Mouse (Mus musculus): ENCODE measurements at regions not wholly inside any gene's neighbourhood (a gene's known extent, or its start where the extent isn't known, plus 50 kb on each side); places are given as distances from the start of the nearest gene placed in this dataset.

- H3K36me3 ChIP-seq (ENCODE audit: insufficient read depth, low read length): no peaks in the 10 kb centered on the region
- H3K27me3 ChIP-seq (ENCODE audit: insufficient read depth, low read length): no peaks in the 10 kb centered on the region
- DNase-seq (ENCODE audit: low spot score): no peak
- H3K4me3 ChIP-seq (replicated peaks; ENCODE audit: low read depth, low read length): no peak overlapping the region
- WGBS: 36% methylated on average over 7 of the region's 7 CpGs
- no peak for ATAC-seq (replicated peaks; ENCODE audit: low FRiP score, low read depth)
- no peak overlapping the region for H3K27ac ChIP-seq
- TF ChIP-seq CTCF (IDR thresholded peaks at IDR 0.05; ENCODE audit: low read depth): no peak
- H3K9ac ChIP-seq (ENCODE audit: low read depth, low read length): no peak overlapping the region
- no peak overlapping the region for H3K4me2 ChIP-seq (ENCODE audit: low read length)
- no peaks in the 10 kb centered on the region for H3K4me1 ChIP-seq (replicated peaks; ENCODE audit: insufficient read depth, low read length)
- H3K9me3 ChIP-seq (replicated peaks; ENCODE audit: low read length): no peaks in the 10 kb centered on the region
Observed at GRCm38 (mm10) chr11:71871297-71871696, 121.6 kb downstream of the Wscd1 start.

- TF ChIP-seq CTCF (IDR thresholded peaks at IDR 0.05; ENCODE audit: low read depth): no peak
- DNase-seq (ENCODE audit: low spot score) (no peak), ATAC-seq (replicated peaks; ENCODE audit: low FRiP score, low read depth) (no peak)
- no peaks in the 10 kb centered on the region for H3K27me3 ChIP-seq (ENCODE audit: insufficient read depth, low read length)
- no peak overlapping the region for H3K4me2 ChIP-seq (ENCODE audit: low read length)
- no peak overlapping the region for H3K9ac ChIP-seq (ENCODE audit: low read depth, low read length)
- no peak overlapping the region for H3K4me3 ChIP-seq (replicated peaks; ENCODE audit: low read depth, low read length)
- no peak overlapping the region for H3K27ac ChIP-seq
- H3K4me1 ChIP-seq (replicated peaks; ENCODE audit: insufficient read depth, low read length): no peaks in the 10 kb centered on the region
- H3K9me3 ChIP-seq (replicated peaks; ENCODE audit: low read length): no peaks in the 10 kb centered on the region
- whole genome bisulfite sequencing: 48% methylated on average over 12 of the region's 12 CpGs
- no peaks in the 10 kb centered on the region for H3K36me3 ChIP-seq (ENCODE audit: insufficient read depth, low read length)
Observed at GRCm38 (mm10) chr11:71866690-71867089, 117.0 kb downstream of the Wscd1 start.

- Histone ChIP-seq H3K4me1 (replicated peaks; ENCODE audit: insufficient read depth, low read length) (no peaks in the 10 kb centered on the region), H3K9me3 (replicated peaks; ENCODE audit: low read length) (no peaks in the 10 kb centered on the region), H3K27me3 (ENCODE audit: insufficient read depth, low read length) (no peaks in the 10 kb centered on the region), H3K9ac (ENCODE audit: low read depth, low read length) (no peak overlapping the region), H3K4me3 (replicated peaks; ENCODE audit: low read depth, low read length) (no peak overlapping the region), H3K36me3 (ENCODE audit: insufficient read depth, low read length) (no peaks in the 10 kb centered on the region), H3K4me2 (ENCODE audit: low read length) (no peak overlapping the region), H3K27ac (no peak overlapping the region)
- TF ChIP-seq CTCF (IDR thresholded peaks at IDR 0.05; ENCODE audit: low read depth): no peak
- ATAC-seq (replicated peaks; ENCODE audit: low FRiP score, low read depth) (no peak), DNase-seq (ENCODE audit: low spot score) (no peak)
- 80% methylated on average over 8 of the region's 8 CpGs for WGBS
Observed at GRCm38 (mm10) chr11:71857926-71858325, 108.2 kb downstream of the Wscd1 start.

GRCm38 (mm10) chr11:71855557-71855956 lies 105.8 kb downstream of the Wscd1 start:
- WGBS: 85% methylated on average over 1 of the region's 1 CpGs
- Histone ChIP-seq H3K27me3 (ENCODE audit: insufficient read depth, low read length) (no peaks in the 10 kb centered on the region), H3K9me3 (replicated peaks; ENCODE audit: low read length) (no peaks in the 10 kb centered on the region), H3K4me2 (ENCODE audit: low read length) (no peak overlapping the region), H3K36me3 (ENCODE audit: insufficient read depth, low read length) (no peaks in the 10 kb centered on the region), H3K9ac (ENCODE audit: low read depth, low read length) (no peak overlapping the region), H3K4me1 (replicated peaks; ENCODE audit: insufficient read depth, low read length) (no peaks in the 10 kb centered on the region), H3K27ac (no peak overlapping the region), H3K4me3 (replicated peaks; ENCODE audit: low read depth, low read length) (no peak overlapping the region)
- no peak for DNase-seq (ENCODE audit: low spot score)
- no peak for TF ChIP-seq CTCF (IDR thresholded peaks at IDR 0.05; ENCODE audit: low read depth)
- no peak for ATAC-seq (replicated peaks; ENCODE audit: low FRiP score, low read depth)

- H3K4me3 ChIP-seq (replicated peaks; ENCODE audit: low read depth, low read length): no peak overlapping the region
Observed at GRCm38 (mm10) chr11:71855058-71855457, 105.3 kb downstream of the Wscd1 start.

GRCm38 (mm10) chr11:71847684-71848367 lies 98.1 kb downstream of the Wscd1 start:
- Histone ChIP-seq H3K27ac (no peak overlapping the region), H3K9me3 (replicated peaks; ENCODE audit: low read length) (no peaks in the 10 kb centered on the region), H3K4me3 (replicated peaks; ENCODE audit: low read depth, low read length) (no peak overlapping the region), H3K4me1 (replicated peaks; ENCODE audit: insufficient read depth, low read length) (no peaks in the 10 kb centered on the region), H3K9ac (ENCODE audit: low read depth, low read length) (no peak overlapping the region), H3K36me3 (ENCODE audit: insufficient read depth, low read length) (no peaks in the 10 kb centered on the region), H3K27me3 (ENCODE audit: insufficient read depth, low read length) (no peaks in the 10 kb centered on the region), H3K4me2 (ENCODE audit: low read length) (no peak overlapping the region)
- peak; percentile 51 for DNase-seq (ENCODE audit: low spot score)
- WGBS: 50% methylated on average over 9 of the region's 9 CpGs
- ATAC-seq (replicated peaks; ENCODE audit: low FRiP score, low read depth): no peak
- TF ChIP-seq CTCF (IDR thresholded peaks at IDR 0.05; ENCODE audit: low read depth): peak; percentile 74

More at GRCm38 (mm10) chr11:71855058-71855457, 105.3 kb downstream of the Wscd1 start:
- Histone ChIP-seq H3K9me3 (replicated peaks; ENCODE audit: low read length) (no peaks in the 10 kb centered on the region), H3K4me2 (ENCODE audit: low read length) (no peak overlapping the region), H3K4me1 (replicated peaks; ENCODE audit: insufficient read depth, low read length) (no peaks in the 10 kb centered on the region), H3K9ac (ENCODE audit: low read depth, low read length) (no peak overlapping the region), H3K27me3 (ENCODE audit: insufficient read depth, low read length) (no peaks in the 10 kb centered on the region), H3K36me3 (ENCODE audit: insufficient read depth, low read length) (no peaks in the 10 kb centered on the region), H3K27ac (no peak overlapping the region)
- WGBS: 85% methylated on average over 3 of the region's 3 CpGs
- no peak for ATAC-seq (replicated peaks; ENCODE audit: low FRiP score, low read depth)
- DNase-seq (ENCODE audit: low spot score): no peak
- TF ChIP-seq CTCF (IDR thresholded peaks at IDR 0.05; ENCODE audit: low read depth): no peak

- H3K4me3 ChIP-seq (replicated peaks; ENCODE audit: low read depth, low read length): no peak overlapping the region
- no peak for TF ChIP-seq CTCF (IDR thresholded peaks at IDR 0.05; ENCODE audit: low read depth)
- no peaks in the 10 kb centered on the region for H3K27me3 ChIP-seq (ENCODE audit: insufficient read depth, low read length)
- no peak overlapping the region for H3K4me2 ChIP-seq (ENCODE audit: low read length)
- no peak overlapping the region for H3K9ac ChIP-seq (ENCODE audit: low read depth, low read length)
- WGBS: 43% methylated on average over 3 of the region's 3 CpGs
- ATAC-seq (replicated peaks; ENCODE audit: low FRiP score, low read depth) (no peak), DNase-seq (ENCODE audit: low spot score) (no peak)
- no peaks in the 10 kb centered on the region for H3K36me3 ChIP-seq (ENCODE audit: insufficient read depth, low read length)
- no peaks in the 10 kb centered on the region for H3K9me3 ChIP-seq (replicated peaks; ENCODE audit: low read length)
- H3K27ac ChIP-seq: no peak overlapping the region
- H3K4me1 ChIP-seq (replicated peaks; ENCODE audit: insufficient read depth, low read length): no peaks in the 10 kb centered on the region
Observed at GRCm38 (mm10) chr11:71846496-71846895, 96.8 kb downstream of the Wscd1 start.
